Mouse (Mus musculus) G1E (cell line): ENCODE measurements around the gene Tbl1x.

Experiments used
- CTCF ChIP-seq: IDR thresholded peaks from 2 replicates; pipeline ENCODE4 v1.5.1; 2012; ENCODE audit warnings: low read depth, low read length, inconsistent platforms, mixed read lengths
- GATA1 ChIP-seq: IDR thresholded peaks from 2 replicates; pipeline ENCODE4 v1.6.1; 2012; ENCODE audit warnings: borderline replicate concordance, low read length, inconsistent platforms, mixed read lengths
- GATA2 ChIP-seq: IDR thresholded peaks from 2 replicates; pipeline ENCODE4 v1.6.1; 2012; ENCODE audit warnings: low read depth, low read length, inconsistent platforms, borderline replicate concordance
- POLR2AphosphoS5 ChIP-seq: IDR thresholded peaks from 2 replicates; pipeline ENCODE4 v1.6.1; 2012; ENCODE audit warnings: low read depth, low read length, inconsistent platforms; ENCODE audit not compliant: insufficient replicate concordance
- TAL1 ChIP-seq: conservative IDR thresholded peaks from 2 replicates; pipeline ENCODE4 v1.6.1; 2012; ENCODE audit warnings: low read depth, low read length, inconsistent platforms, mixed read lengths

DNA sequence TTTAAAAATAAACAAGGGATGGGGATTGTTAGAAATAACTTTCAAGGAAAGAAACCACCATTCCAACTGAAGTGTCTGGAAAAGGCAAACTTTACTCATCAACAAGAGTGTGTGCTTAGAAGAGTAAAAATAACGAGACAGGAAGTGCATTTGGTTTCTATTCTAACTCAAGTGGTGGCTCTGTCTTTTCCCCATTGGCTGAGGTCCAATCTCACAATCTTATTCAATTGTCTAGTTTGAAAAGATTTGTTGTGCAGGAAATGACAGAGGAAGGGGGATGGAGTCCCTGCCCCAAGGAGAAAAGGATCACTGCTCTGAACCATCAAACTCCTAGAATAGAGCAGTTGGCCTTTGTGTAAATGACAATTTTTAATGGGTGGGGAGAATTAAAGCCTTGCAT, 41.6 kb upstream of the Tbl1x start:
- TF ChIP-seq CTCF, result no peak
- TF ChIP-seq GATA1, result no peak
- no peak for TF ChIP-seq TAL1
- TF ChIP-seq GATA2, result no peak
- no peak for TF ChIP-seq POLR2AphosphoS5
